Mouse (Mus musculus): ENCODE results near the gene Adgrg6. TPM values are rescaled to one million over a fixed set of nuclear protein-coding genes. Genes with fewer than 3 reads are reported as not detected.

Gene Adgrg6
- 6.7 and 6.8 TPM in 2 replicates for polyA plus RNA-seq (2015; fragmentation: Nextera tagmentation; extraction: Ambion mirVana)

DNA sequence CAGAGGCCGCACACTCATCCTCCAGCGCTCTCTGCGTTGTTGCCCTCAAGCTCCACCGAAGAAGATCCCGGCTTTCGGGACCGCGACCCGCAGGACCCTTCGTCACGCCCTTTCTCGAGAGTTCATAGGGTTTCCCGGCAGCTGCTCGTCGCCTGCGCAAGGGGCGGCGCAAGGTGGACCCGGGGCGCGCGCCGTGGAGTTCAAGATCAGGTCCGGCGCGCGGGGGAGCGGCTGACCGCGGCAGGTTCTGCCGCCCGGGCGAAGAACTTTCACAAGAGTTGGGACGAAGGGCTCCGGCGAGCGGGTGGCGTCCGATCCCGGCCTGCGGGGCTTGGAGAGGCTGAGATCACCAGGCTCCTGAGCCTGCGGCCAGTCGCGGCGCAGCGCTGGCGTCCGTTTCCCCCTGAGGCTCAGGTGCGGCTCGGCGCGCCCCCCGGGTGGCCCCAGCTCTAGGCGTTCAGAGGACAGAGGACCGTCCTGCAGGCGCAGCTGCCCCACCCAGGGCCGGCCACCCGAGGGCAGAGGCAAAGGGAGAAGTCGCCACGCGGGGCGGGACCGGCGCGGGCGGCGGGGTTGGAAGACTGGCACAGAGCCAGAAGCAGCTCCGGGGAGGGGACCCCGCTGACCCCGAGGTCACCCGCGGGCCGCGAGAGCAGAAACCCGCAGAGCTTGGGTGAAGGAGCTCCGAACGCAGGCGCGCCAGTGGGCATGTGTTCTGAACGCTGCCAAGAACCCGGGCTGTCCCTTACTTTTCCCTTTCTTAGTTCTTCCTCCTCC lies at the start of gene Adgrg6:
Gene Adgrg6, minus strand, starts transcription at position 719 of the 777 bp plus-strand sequence.
- peaks cover 14% of the 10 kb centered on the region for H3K27me3 ChIP-seq
- peak within 1 kb of the TSS; percentile 22; the same call in 1 of the 2 replicates for H3K27ac ChIP-seq
- ATAC-seq (ENCODE audit: low FRiP score, low read depth) = peak; percentile 66
- no peaks in the 10 kb centered on the region for H3K9me3 ChIP-seq
- WGBS = under 1% methylated on average over 81 of the region's 81 CpGs
- H3K9ac ChIP-seq = peak within 1 kb of the TSS; percentile 81
- H3K4me2 ChIP-seq (replicated peaks) = peak within 1 kb of the TSS; percentile 100
- H3K36me3 ChIP-seq = no peaks in the 10 kb centered on the region
- H3K4me1 ChIP-seq = peaks cover 9% of the 10 kb centered on the region; the same call in 1 of the 2 replicates
- H3K4me3 ChIP-seq = peak within 1 kb of the TSS; percentile 76

- Histone ChIP-seq H3K9ac (no peak overlapping the region), H3K27ac (no peak overlapping the region), H3K36me3 (no peaks in the 10 kb centered on the region), H3K27me3 (no peaks in the 10 kb centered on the region), H3K4me2 (replicated peaks) (no peak overlapping the region), H3K9me3 (no peaks in the 10 kb centered on the region), H3K4me3 (no peak overlapping the region), H3K4me1 (no peaks in the 10 kb centered on the region)
- ATAC-seq (ENCODE audit: low FRiP score, low read depth) = no peak
- 94% methylated on average over 1 of the region's 1 CpGs for WGBS
These were observed 46.8 kb upstream of the Adgrg6 start for GRCm38 (mm10) chr10:14592215-14592614.

DNA sequence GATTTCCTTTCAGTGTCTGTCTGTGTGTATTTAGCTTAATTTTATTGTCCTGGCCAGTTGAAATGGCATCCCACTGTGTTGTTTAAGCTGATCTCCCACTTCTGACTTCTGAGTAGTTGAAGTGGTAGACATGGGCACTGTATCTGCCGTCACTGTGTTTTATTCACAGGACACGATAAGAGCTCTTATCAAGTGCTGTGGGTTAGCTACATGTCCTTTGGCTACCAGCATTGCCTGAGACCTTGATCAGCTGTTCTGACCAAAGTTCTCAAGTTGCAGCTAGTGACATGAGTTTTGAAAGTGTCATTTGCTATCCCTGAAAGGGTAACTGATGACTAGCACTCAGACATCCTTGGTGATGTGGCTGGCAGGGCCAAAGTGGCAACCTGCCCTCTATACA lies 45.4 kb upstream of the Adgrg6 start:
- H3K4me1 ChIP-seq = no peaks in the 10 kb centered on the region
- no peak overlapping the region for H3K4me2 ChIP-seq (replicated peaks)
- no peak overlapping the region for H3K27ac ChIP-seq
- no peak for ATAC-seq (ENCODE audit: low FRiP score, low read depth)
- no peak overlapping the region for H3K9ac ChIP-seq
- H3K27me3 ChIP-seq = no peaks in the 10 kb centered on the region
- WGBS = 93% methylated on average over 2 of the region's 2 CpGs
- no peaks in the 10 kb centered on the region for H3K36me3 ChIP-seq
- H3K4me3 ChIP-seq = no peak overlapping the region
- H3K9me3 ChIP-seq = no peaks in the 10 kb centered on the region

DNA sequence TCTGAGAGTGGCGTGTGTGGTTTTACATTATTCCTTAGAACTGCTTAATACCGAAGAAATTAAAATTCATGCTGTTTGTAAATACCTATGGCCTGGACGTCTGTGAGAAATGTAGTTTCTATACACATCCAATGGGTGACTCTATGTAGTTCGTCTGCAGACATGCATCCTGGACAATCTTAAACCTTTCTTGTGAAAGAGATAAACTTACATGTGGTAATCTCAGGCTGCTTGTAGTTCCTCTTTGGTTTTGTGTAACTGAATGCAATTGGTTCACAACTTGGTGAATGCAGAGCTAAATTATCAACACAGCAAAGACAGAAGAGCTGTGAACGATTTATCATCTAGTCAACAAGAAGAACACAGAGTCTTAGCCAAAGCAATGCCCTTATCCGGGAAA lies 44.2 kb upstream of the Adgrg6 start:
- H3K36me3 ChIP-seq = no peaks in the 10 kb centered on the region
- H3K9me3 ChIP-seq = no peaks in the 10 kb centered on the region
- H3K4me2 ChIP-seq (replicated peaks) = no peak overlapping the region
- H3K4me3 ChIP-seq = no peak overlapping the region
- H3K9ac ChIP-seq = no peak overlapping the region
- no peak for ATAC-seq (ENCODE audit: low FRiP score, low read depth)
- H3K4me1 ChIP-seq = no peaks in the 10 kb centered on the region
- no peak overlapping the region for H3K27ac ChIP-seq
- no peaks in the 10 kb centered on the region for H3K27me3 ChIP-seq
- WGBS = 87% methylated on average over 6 of the region's 6 CpGs

DNA sequence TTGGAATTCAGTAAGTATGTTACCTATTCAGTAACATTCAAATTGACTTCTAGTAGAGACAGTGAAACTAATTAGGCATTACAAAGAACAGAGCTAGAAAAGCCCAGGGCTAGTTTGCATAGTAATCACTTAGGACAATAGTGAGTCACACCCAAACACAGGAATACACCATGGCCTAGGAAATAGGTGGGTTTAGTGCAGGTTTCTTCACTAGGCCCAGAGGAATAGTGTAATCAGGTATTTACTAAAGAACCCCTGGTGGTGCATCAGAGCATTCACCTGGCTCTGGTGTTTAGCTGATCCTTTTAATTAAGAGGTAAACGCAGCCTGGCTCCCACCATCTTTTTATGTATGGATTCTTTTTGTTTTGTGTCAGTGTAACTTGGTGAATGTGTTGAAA lies 38.0 kb upstream of the Adgrg6 start:
- Histone ChIP-seq H3K27me3 (no peaks in the 10 kb centered on the region), H3K4me2 (replicated peaks) (no peak overlapping the region), H3K9ac (no peak overlapping the region), H3K36me3 (no peaks in the 10 kb centered on the region), H3K4me3 (no peak overlapping the region), H3K9me3 (no peaks in the 10 kb centered on the region), H3K27ac (no peak overlapping the region), H3K4me1 (no peaks in the 10 kb centered on the region)
- 90% methylated on average over 1 of the region's 1 CpGs for WGBS
- ATAC-seq (ENCODE audit: low FRiP score, low read depth) = no peak

- no peak overlapping the region for H3K27ac ChIP-seq
- H3K9me3 ChIP-seq = no peaks in the 10 kb centered on the region
- 70% methylated on average over 4 of the region's 4 CpGs for WGBS
- H3K27me3 ChIP-seq = no peaks in the 10 kb centered on the region
- H3K36me3 ChIP-seq = no peaks in the 10 kb centered on the region
- H3K4me1 ChIP-seq = no peaks in the 10 kb centered on the region
- no peak for ATAC-seq (ENCODE audit: low FRiP score, low read depth)
- no peak overlapping the region for H3K4me2 ChIP-seq (replicated peaks)
- H3K9ac ChIP-seq = no peak overlapping the region
- H3K4me3 ChIP-seq = no peak overlapping the region
These were observed 28.8 kb upstream of the Adgrg6 start for GRCm38 (mm10) chr10:14574255-14574654.

GRCm38 (mm10) chr10:14571143-14571542 lies 25.7 kb upstream of the Adgrg6 start:
- ATAC-seq (ENCODE audit: low FRiP score, low read depth) = no peak
- no peak overlapping the region for H3K4me3 ChIP-seq
- H3K27ac ChIP-seq = no peak overlapping the region
- no peak overlapping the region for H3K9ac ChIP-seq
- no peaks in the 10 kb centered on the region for H3K4me1 ChIP-seq
- H3K36me3 ChIP-seq = no peaks in the 10 kb centered on the region
- H3K4me2 ChIP-seq (replicated peaks) = no peak overlapping the region
- H3K27me3 ChIP-seq = no peaks in the 10 kb centered on the region
- H3K9me3 ChIP-seq = no peaks in the 10 kb centered on the region

DNA sequence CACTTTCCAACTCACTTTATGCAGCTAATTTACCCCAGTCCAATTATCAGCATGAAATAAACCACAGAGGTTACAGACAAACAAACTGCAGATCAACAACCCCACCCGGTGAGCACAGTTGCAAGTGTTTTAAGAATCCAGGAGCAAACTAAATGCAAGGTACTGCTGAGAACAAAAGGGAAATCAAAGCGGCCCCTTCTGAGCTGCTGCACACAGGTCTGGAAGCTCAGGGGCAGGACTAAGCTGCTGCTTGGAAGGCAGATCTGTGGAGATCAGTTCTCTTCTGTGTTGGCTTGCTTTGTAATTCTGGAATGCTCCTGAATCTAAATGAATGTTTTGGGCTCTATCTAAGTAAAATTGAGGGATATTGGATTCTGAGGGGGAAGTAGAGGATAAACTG lies 25.2 kb upstream of the Adgrg6 start:
- 13% methylated on average over 2 of the region's 2 CpGs for WGBS
- H3K4me3 ChIP-seq = no peak overlapping the region
- no peaks in the 10 kb centered on the region for H3K27me3 ChIP-seq
- no peak overlapping the region for H3K4me2 ChIP-seq (replicated peaks)
- H3K27ac ChIP-seq = no peak overlapping the region
- no peak for ATAC-seq (ENCODE audit: low FRiP score, low read depth)
- no peaks in the 10 kb centered on the region for H3K9me3 ChIP-seq
- H3K4me1 ChIP-seq = no peaks in the 10 kb centered on the region
- H3K36me3 ChIP-seq = no peaks in the 10 kb centered on the region
- H3K9ac ChIP-seq = no peak overlapping the region

- H3K9ac ChIP-seq = no peak overlapping the region
- no peak overlapping the region for H3K27ac ChIP-seq
- H3K4me2 ChIP-seq (replicated peaks) = peak overlapping the region; percentile 100
- no peaks in the 10 kb centered on the region for H3K36me3 ChIP-seq
- peak overlapping the region; percentile 76 for H3K4me3 ChIP-seq
- peaks cover 14% of the 10 kb centered on the region for H3K27me3 ChIP-seq
- peaks cover 9% of the 10 kb centered on the region; the same call in 1 of the 2 replicates for H3K4me1 ChIP-seq
- 35% methylated on average over 7 of the region's 7 CpGs for WGBS
- ATAC-seq (ENCODE audit: low FRiP score, low read depth) = no peak
- H3K9me3 ChIP-seq = no peaks in the 10 kb centered on the region
These were observed 672 bp upstream of the Adgrg6 start for GRCm38 (mm10) chr10:14546111-14546551.

- no peaks in the 10 kb centered on the region for H3K9me3 ChIP-seq
- no peaks in the 10 kb centered on the region for H3K36me3 ChIP-seq
- H3K27me3 ChIP-seq = peaks cover 14% of the 10 kb centered on the region
- H3K4me2 ChIP-seq (replicated peaks) = peak overlapping the region; percentile 100
- H3K27ac ChIP-seq = 0 out of 2 replicates have a peak overlapping the region, but pooled peaks have one; percentile 22
- H3K4me1 ChIP-seq = peaks cover 9% of the 10 kb centered on the region; the same call in 1 of the 2 replicates
- H3K4me3 ChIP-seq = peak overlapping the region; percentile 76
- peak overlapping the region; percentile 81 for H3K9ac ChIP-seq
- ATAC-seq (ENCODE audit: low FRiP score, low read depth) = no peak
- 7% methylated on average over 9 of the region's 9 CpGs for WGBS
These were observed 885 bp downstream of the Adgrg6 start for GRCm38 (mm10) chr10:14544608-14544940.

DNA sequence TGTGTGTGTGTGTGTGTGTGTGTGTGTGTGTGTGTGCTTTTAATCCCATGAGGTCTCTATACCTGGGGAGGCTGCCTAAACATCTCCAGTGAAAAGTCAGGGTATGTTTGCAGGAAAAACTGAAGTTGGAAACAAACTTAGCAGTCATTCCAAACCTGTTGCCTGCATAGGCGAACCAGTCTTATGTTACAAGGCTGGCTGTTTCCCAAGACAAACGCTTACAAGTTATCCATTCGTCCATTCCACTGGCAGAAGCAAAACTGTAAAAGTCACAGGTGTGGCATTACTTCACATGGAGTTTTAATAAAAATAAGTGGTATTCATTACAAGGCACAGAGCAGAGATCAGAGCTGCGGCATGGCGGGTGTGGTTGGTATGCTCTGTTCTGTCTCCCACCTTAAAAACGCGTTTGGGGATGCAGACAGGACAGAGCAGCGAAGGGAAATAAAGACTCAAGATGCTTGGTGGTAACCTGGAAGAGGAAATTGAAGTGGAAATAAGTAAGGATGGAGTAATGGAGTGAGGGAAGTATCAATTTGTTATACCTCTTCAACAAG lies 1.9 kb downstream of the Adgrg6 start:
- Histone ChIP-seq H3K27me3 (peaks cover 14% of the 10 kb centered on the region), H3K36me3 (no peaks in the 10 kb centered on the region), H3K4me2 (replicated peaks) (peak overlapping the region; percentile 100), H3K9me3 (no peaks in the 10 kb centered on the region), H3K4me3 (peak overlapping the region; percentile 76), H3K4me1 (peaks cover 9% of the 10 kb centered on the region; the same call in 1 of the 2 replicates), H3K9ac (no peak overlapping the region), H3K27ac (no peak overlapping the region)
- ATAC-seq (ENCODE audit: low FRiP score, low read depth) = peak; percentile 53; the same call in 1 of the 2 replicates
- 27% methylated on average over 8 of the region's 8 CpGs for WGBS

- Histone ChIP-seq H3K36me3 (no peaks in the 10 kb centered on the region), H3K4me3 (no peak overlapping the region), H3K27me3 (no peaks in the 10 kb centered on the region), H3K9me3 (no peaks in the 10 kb centered on the region), H3K4me1 (no peaks in the 10 kb centered on the region), H3K4me2 (replicated peaks) (no peak overlapping the region), H3K27ac (no peak overlapping the region), H3K9ac (no peak overlapping the region)
- 86% methylated on average over 3 of the region's 3 CpGs for WGBS
- no peak for ATAC-seq (ENCODE audit: low FRiP score, low read depth)
These were observed 8.4 kb downstream of the Adgrg6 start for GRCm38 (mm10) chr10:14537102-14537501.
